Mouse (Mus musculus) lung, embryonic 15.5 days (tissue): ENCODE results near the gene Zc2hc1b. TPM values are rescaled to one million over a fixed set of nuclear protein-coding genes. Genes with fewer than 3 reads are reported as not detected.

Experiments
- ATAC-seq: fragments of 200-750 bp; cut with Nextera tagmentation; 2 replicates; pipeline ENCODE4 v1.8.0; 2017; ENCODE audit warnings: moderate number of reproducible peaks, borderline replicate concordance; ENCODE audit not compliant: low FRiP score, low TSS enrichment; ENCODE audit errors: extremely low read depth
- H3K27ac ChIP-seq: fragments of 300-500 bp; sonication (generic); 2 replicates; pipeline ENCODE4 v1.5.1; 2015; ENCODE audit warnings: moderate library complexity, mild to moderate bottlenecking, inconsistent platforms
- H3K27me3 ChIP-seq: fragments of 300-500 bp; sonication (generic); 2 replicates; pipeline ENCODE4 v1.6.1; 2015; ENCODE audit warnings: inconsistent platforms
- H3K36me3 ChIP-seq: fragments of 300-500 bp; sonication (generic); 2 replicates; pipeline ENCODE4 v1.6.1; 2015; ENCODE audit warnings: inconsistent platforms
- H3K4me1 ChIP-seq: fragments of 300-500 bp; sonication (generic); 2 replicates; pipeline ENCODE4 v1.6.1; 2015; ENCODE audit warnings: inconsistent platforms
- H3K4me2 ChIP-seq: fragments of 300-500 bp; sonication (generic); 2 replicates; pipeline ENCODE4 v1.6.1; 2015; ENCODE audit warnings: inconsistent platforms, mild to moderate bottlenecking, moderate library complexity
- H3K4me3 ChIP-seq: fragments of 300-500 bp; sonication (generic); 2 replicates; pipeline ENCODE4 v1.5.1; 2015; ENCODE audit warnings: mild to moderate bottlenecking, inconsistent platforms
- H3K9ac ChIP-seq: fragments of 300-500 bp; sonication (generic); 2 replicates; pipeline ENCODE4 v1.6.1; 2015; ENCODE audit warnings: inconsistent platforms
- H3K9me3 ChIP-seq: fragments of 300-500 bp; sonication (generic); 2 replicates; pipeline ENCODE4 v1.6.1; 2016; ENCODE audit warnings: inconsistent platforms
- WGBS: fragments of 180-500 bp; shearing (Covaris S2); methylation state at CpG from one replicate; pipeline ENCODE4 v1.1.7; 2015; 5-methylcytosine and 5-hydroxymethylcytosine counted together
- polyA plus RNA-seq: library from polyadenylated mRNA; unstranded; fragments of >200 nt; fragmentation: Nextera tagmentation; extraction: Ambion mirVana; gene quantifications from 2 replicates; pipeline ENCODE4 v1.2.1, GENCODE M21; 2015

Zc2hc1b gene
- polyA plus RNA-seq, 1 experiment from 2014 or later, result not detected

- no peak overlapping the region for H3K9ac ChIP-seq
- H3K4me3 ChIP-seq, result no peak overlapping the region
- H3K9me3 ChIP-seq, result no peaks in the 10 kb centered on the region
- H3K36me3 ChIP-seq, result peaks cover 2% of the 10 kb centered on the region
- no peaks in the 10 kb centered on the region for H3K4me1 ChIP-seq
- H3K27ac ChIP-seq, result no peak overlapping the region
- WGBS, result 86% methylated on average over 4 of the region's 4 CpGs
- ATAC-seq, result no peak
- H3K4me2 ChIP-seq, result no peak overlapping the region
- H3K27me3 ChIP-seq, result no peaks in the 10 kb centered on the region
Observed at GRCm38 (mm10) chr10:13133850-13134249, 44.0 kb downstream of the Zc2hc1b start.

- H3K4me2 ChIP-seq, result no peak overlapping the region
- H3K9me3 ChIP-seq, result no peaks in the 10 kb centered on the region
- peaks cover 30% of the 10 kb centered on the region for H3K36me3 ChIP-seq
- H3K9ac ChIP-seq, result no peak overlapping the region
- no peak overlapping the region for H3K27ac ChIP-seq
- ATAC-seq, result no peak
- no peaks in the 10 kb centered on the region for H3K27me3 ChIP-seq
- H3K4me3 ChIP-seq, result no peak overlapping the region
- WGBS, result 89% methylated on average over 7 of the region's 7 CpGs
- H3K4me1 ChIP-seq, result no peaks in the 10 kb centered on the region
Observed at GRCm38 (mm10) chr10:13127946-13128345, 49.9 kb downstream of the Zc2hc1b start.

DNA sequence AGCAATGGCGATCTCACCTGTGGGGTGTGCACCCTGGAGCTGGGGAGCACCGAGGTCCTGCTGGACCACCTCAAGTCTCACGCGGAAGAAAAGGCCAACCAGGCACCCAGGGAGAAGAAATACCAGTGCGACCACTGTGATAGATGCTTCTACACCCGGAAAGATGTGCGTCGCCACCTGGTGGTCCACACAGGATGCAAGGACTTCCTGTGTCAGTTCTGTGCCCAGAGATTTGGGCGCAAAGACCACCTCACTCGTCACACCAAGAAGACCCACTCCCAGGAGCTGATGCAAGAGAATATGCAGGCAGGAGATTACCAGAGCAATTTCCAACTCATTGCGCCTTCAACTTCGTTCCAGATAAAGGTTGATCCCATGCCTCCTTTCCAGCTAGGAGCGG, 50.5 kb downstream of the Zc2hc1b start:
- Histone ChIP-seq H3K9me3 (no peaks in the 10 kb centered on the region), H3K4me1 (no peaks in the 10 kb centered on the region), H3K27ac (no peak overlapping the region), H3K36me3 (peaks cover 30% of the 10 kb centered on the region), H3K27me3 (no peaks in the 10 kb centered on the region), H3K4me2 (no peak overlapping the region), H3K4me3 (no peak overlapping the region), H3K9ac (no peak overlapping the region)
- 73% methylated on average over 13 of the region's 13 CpGs for WGBS
- no peak for ATAC-seq

- Histone ChIP-seq H3K27ac (no peak overlapping the region), H3K4me1 (no peaks in the 10 kb centered on the region), H3K36me3 (peaks cover 30% of the 10 kb centered on the region), H3K4me3 (no peak overlapping the region), H3K9ac (no peak overlapping the region), H3K27me3 (no peaks in the 10 kb centered on the region), H3K4me2 (no peak overlapping the region), H3K9me3 (no peaks in the 10 kb centered on the region)
- 62% methylated on average over 3 of the region's 3 CpGs for WGBS
- ATAC-seq, result no peak
Observed at GRCm38 (mm10) chr10:13125811-13126210, 52.0 kb downstream of the Zc2hc1b start.

DNA sequence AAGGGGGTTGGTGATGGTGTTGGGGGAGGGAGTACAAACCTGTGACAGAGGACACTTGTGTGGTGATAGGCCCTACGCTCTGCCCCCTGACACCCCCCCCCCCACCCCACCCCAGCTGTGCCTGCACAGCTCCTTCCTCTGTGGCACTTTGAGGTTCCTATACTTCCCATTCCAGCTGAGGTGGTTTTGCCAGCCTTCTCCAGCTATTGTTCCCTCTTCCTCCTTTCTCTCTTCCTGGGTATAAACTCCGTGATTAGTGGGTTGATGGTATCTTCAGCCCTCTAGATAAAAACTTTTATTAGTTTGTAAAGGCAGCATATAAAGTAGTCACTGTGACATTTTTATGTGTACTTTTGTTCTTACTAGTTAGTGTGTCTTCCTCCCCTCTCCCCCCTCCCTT, 58.5 kb downstream of the Zc2hc1b start:
- Histone ChIP-seq H3K9me3 (no peaks in the 10 kb centered on the region), H3K4me2 (no peak overlapping the region), H3K9ac (no peak overlapping the region), H3K27me3 (no peaks in the 10 kb centered on the region), H3K36me3 (peaks cover 7% of the 10 kb centered on the region; the same call in 1 of the 2 replicates), H3K4me3 (no peak overlapping the region), H3K27ac (peak overlapping the region; percentile 74), H3K4me1 (peaks cover 14% of the 10 kb centered on the region)
- 55% methylated on average over 2 of the region's 2 CpGs for WGBS
- 0 out of 2 replicates have a peak, but pooled peaks have one; percentile 32 for ATAC-seq

DNA sequence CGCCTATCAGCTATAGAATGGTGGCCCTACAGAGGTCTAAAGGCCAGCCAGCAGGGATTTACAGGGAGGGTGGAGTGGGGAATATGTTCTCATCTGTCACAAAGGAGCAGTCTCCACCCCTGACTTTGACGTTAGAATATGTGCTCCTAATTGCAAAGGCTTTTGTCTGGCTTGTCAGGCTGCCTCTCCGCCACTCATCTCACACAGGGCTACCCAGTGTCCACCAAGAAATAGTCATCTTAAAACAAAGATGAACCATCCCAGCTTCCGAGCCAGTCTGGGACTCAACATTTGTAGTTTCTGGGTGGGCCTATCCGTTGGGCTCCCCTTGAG, 59.1 kb downstream of the Zc2hc1b start:
- WGBS, result 62% methylated on average over 5 of the region's 5 CpGs
- Histone ChIP-seq H3K9ac (no peak overlapping the region), H3K27me3 (no peaks in the 10 kb centered on the region), H3K4me1 (peaks cover 14% of the 10 kb centered on the region), H3K27ac (peak overlapping the region; percentile 74), H3K36me3 (peaks cover 7% of the 10 kb centered on the region; the same call in 1 of the 2 replicates), H3K4me3 (no peak overlapping the region), H3K4me2 (no peak overlapping the region), H3K9me3 (no peaks in the 10 kb centered on the region)
- ATAC-seq, result peak; percentile 3; the same call in 1 of the 2 replicates

DNA sequence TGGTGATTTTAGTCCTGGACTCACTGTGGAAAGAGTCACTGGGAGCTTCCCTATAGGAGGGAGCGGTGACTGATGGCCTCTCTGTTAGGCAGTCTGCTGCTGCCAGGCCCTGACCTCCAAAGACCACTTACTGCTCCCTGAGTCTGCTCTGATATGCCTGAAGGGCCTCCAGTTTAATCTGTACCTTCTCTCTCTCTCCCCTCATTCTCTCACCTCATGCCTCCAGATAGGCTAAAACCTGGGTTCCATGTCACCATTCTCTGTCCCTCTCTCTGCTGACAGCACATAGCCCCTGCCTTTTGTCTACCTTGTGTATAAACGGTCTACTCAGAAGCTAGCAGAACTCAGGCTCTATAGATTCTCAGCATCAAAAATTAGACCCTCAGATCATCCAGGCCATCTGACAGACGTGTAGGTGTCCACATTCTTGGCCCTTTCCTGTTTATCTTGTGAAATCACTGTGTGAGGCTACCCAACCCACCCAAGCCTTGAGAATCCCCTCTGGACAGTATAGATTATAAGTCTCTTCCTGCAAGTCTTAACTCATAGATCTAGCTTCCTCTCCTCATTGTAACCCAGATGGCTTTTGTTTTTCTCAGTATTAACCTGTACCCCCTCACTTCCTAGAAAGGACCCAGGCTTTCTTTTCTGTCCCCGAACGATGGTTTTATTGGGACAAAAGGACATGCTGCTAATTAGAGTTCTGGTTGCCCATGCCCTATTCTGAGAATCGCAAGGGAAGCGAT, 59.6 kb downstream of the Zc2hc1b start:
- WGBS, result 66% methylated on average over 7 of the region's 7 CpGs
- Histone ChIP-seq H3K36me3 (peaks cover 7% of the 10 kb centered on the region; the same call in 1 of the 2 replicates), H3K4me1 (peaks cover 14% of the 10 kb centered on the region), H3K9me3 (no peaks in the 10 kb centered on the region), H3K9ac (no peak overlapping the region), H3K4me2 (no peak overlapping the region), H3K4me3 (no peak overlapping the region), H3K27ac (peak overlapping the region; percentile 81), H3K27me3 (no peaks in the 10 kb centered on the region)
- peak; percentile 56; the same call in 1 of the 2 replicates for ATAC-seq

GRCm38 (mm10) chr10:13116706-13117665, 60.8 kb downstream of the Zc2hc1b start:
- H3K4me1 ChIP-seq, result peaks cover 17% of the 10 kb centered on the region
- H3K27ac ChIP-seq, result peak overlapping the region; percentile 36; the same call in 1 of the 2 replicates
- no peaks in the 10 kb centered on the region for H3K9me3 ChIP-seq
- 31% methylated on average over 9 of the region's 9 CpGs for WGBS
- no peak overlapping the region for H3K9ac ChIP-seq
- no peaks in the 10 kb centered on the region for H3K27me3 ChIP-seq
- peaks cover 7% of the 10 kb centered on the region; the same call in 1 of the 2 replicates for H3K36me3 ChIP-seq
- no peak overlapping the region for H3K4me3 ChIP-seq
- peak; percentile 56; the same call in 1 of the 2 replicates for ATAC-seq
- no peak overlapping the region for H3K4me2 ChIP-seq

- no peaks in the 10 kb centered on the region for H3K27me3 ChIP-seq
- no peak overlapping the region for H3K9ac ChIP-seq
- no peak for ATAC-seq
- peaks cover 17% of the 10 kb centered on the region for H3K4me1 ChIP-seq
- H3K9me3 ChIP-seq, result no peaks in the 10 kb centered on the region
- H3K4me3 ChIP-seq, result no peak overlapping the region
- WGBS, result 70% methylated on average over 4 of the region's 4 CpGs
- no peak overlapping the region for H3K27ac ChIP-seq
- H3K4me2 ChIP-seq, result no peak overlapping the region
- peaks cover 5% of the 10 kb centered on the region; the same call in 1 of the 2 replicates for H3K36me3 ChIP-seq
Observed at GRCm38 (mm10) chr10:13115030-13115429, 62.8 kb downstream of the Zc2hc1b start.

GRCm38 (mm10) chr10:13113641-13114040, 64.2 kb downstream of the Zc2hc1b start:
- WGBS, result 83% methylated on average over 4 of the region's 4 CpGs
- Histone ChIP-seq H3K4me1 (peaks cover 16% of the 10 kb centered on the region), H3K4me3 (no peak overlapping the region), H3K27me3 (no peaks in the 10 kb centered on the region), H3K36me3 (peaks cover 5% of the 10 kb centered on the region; the same call in 1 of the 2 replicates), H3K9ac (no peak overlapping the region), H3K27ac (no peak overlapping the region), H3K9me3 (no peaks in the 10 kb centered on the region), H3K4me2 (no peak overlapping the region)
- no peak for ATAC-seq

- H3K4me3 ChIP-seq, result no peak overlapping the region
- H3K4me1 ChIP-seq, result peaks cover 12% of the 10 kb centered on the region
- no peak for ATAC-seq
- H3K9ac ChIP-seq, result no peak overlapping the region
- H3K9me3 ChIP-seq, result no peaks in the 10 kb centered on the region
- H3K4me2 ChIP-seq, result no peak overlapping the region
- H3K27ac ChIP-seq, result no peak overlapping the region
- H3K36me3 ChIP-seq, result peaks cover 5% of the 10 kb centered on the region; the same call in 1 of the 2 replicates
- WGBS, result 27% methylated on average over 3 of the region's 3 CpGs
- no peaks in the 10 kb centered on the region for H3K27me3 ChIP-seq
Observed at GRCm38 (mm10) chr10:13112849-13113248, 65.0 kb downstream of the Zc2hc1b start.
